Mouse (Mus musculus) thymus, postnatal 14 days (tissue): ENCODE measurements at regions not wholly inside any gene's neighbourhood (a gene's known extent, or its start where the extent isn't known, plus 50 kb on each side); places are given as distances from the start of the nearest gene placed in this dataset.
"Not testable (repeated sequence)": the region's sequence is repeated elsewhere in the genome, so short reads cannot be mapped to it uniquely, and the experiment has no call there.

Experiments
- DNase-seq: peaks from one replicate; pipeline ENCODE4 v3.0.0; 2021

DNA sequence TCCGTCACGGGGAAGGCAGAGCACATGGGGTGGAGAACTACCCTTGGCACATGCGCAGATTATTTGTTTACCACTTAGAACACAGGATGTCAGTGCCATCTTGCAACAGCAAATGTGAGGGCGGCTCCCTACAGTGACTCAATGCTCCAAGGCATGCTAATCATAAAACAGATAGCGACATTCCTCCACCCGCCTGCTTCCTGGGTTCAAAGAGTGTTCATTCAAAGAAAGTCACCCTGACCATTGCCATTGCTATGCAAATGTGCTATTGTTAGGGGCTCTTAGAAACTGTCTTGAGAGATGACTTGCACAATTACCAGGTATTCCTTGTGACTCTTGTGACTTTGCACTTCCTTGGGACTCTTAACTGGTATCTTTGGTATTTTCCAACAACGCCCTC, 104.1 kb downstream of the H2al2a start:
- not testable (repeated sequence) for DNase-seq

DNA sequence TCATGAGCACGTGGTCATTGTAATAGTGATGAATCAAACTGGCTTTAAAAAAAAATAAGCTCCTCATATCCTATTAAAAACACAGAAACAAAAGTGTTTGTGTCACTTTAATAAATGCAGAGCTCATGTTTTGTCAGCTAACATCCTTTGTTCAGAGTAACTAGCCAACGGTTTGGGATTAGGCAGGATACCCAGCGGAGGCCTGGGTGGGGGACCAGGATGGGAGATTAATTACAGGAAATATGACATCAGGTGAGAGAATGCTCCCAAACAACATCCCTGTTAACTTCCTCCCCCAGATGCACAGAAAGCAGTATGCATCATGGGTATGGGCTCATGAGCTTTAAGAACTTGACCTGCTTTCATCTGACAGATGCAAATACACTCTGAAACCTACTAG, 109.1 kb downstream of the H2al2a start:
- no peak for DNase-seq

DNA sequence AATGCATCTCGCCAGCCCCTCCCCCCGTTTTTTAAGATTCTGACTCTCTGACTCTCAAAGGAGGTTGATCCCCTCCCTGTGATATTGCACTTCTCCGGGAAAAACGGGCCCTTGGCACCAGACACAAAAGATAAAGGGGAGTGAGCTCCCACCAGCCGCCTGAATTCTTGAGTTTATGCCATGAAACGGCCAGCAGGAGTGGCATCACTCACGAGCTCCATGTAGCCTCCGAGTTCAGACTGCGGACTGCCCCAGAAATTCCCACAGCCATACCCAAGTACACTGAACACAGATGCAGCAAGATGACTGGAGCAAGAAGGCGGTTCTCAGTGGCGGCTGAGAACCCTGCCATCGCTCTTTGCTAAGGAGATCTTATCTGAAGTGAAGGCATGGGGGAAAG, 114.4 kb downstream of the H2al2a start:
- no peak for DNase-seq

DNA sequence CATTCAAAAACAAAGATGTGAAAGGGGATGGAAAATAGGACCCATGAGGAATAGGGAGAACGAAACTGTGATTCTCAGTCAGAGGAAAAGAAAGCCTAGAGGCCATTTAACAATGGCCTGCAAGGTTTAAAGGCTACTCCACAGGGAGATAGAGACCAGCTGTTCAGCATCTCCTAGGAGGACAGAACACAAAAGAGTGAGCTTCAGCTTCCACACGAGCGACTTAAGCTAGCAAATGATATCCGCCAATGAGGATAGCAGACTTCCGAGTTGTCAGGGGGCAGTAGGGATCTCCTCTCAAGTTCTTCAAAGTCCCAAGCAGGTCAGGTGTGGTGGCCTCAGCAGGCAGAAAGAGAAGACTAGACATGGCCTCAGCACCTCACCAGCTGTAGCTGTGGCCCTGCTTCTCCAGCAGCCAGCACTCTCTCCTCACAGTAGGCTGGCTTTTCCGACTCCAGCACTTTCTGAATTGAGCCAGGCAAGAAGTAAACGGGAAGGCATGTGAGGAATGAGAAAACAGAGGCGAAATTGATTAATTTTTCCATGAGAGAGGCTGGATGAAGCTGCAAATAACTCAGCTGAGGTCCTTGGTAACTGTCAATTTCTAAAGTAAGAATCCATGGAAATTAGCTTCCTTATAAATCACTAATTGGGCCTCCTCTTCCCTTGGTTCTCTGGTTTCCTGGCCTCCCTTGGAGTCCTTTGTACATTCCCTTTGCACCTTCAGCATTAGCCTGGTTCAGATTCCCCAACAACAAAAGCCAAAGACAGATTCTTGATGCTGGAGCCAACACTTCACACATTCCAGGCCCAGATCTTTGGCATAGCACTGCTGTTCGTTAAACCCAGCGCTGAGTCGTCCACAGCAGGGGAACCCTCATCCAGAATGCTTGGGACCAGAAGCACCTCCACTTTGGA, 115.7 kb downstream of the H2al2a start:
- DNase-seq: no peak

DNA sequence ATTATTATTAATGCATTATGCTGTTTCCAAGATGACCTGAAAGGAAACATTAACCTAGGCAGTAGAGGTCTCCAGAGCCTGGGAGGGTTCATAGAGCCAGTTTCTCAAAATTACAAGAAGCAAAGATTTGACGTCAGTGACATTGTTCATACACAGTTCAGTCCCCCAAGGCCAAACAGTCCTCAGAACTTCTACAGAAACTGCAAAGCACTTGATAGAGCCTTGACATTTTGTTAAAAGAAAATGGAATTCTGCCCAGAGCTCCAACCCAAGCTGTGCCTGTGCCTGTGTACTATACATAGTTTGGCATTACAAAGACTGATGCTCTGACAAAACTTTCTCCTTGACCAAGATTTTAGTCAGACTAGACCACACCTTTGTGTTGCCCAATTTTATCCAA, 118.9 kb downstream of the H2al2a start:
- DNase-seq: no peak

DNA sequence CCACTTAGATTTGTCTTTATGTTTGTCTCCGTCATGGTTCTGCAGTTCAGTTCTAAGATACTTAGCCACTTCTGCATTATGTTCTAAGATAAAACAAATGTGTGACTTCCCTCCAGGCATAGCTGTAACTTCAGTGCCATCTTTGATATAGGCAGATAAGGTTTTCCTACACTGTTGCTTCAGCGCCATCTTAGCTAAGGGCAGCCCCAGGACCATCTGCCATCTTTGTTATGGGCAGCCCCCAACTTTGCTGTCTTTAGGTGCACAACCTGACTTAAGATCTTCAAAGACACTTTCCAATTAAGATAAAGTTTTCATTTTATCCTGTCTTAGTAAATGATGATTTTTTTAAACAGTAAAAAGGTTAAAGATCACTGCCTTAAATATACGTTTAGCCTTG, 119.8 kb downstream of the H2al2a start:
- no peak for DNase-seq

DNA sequence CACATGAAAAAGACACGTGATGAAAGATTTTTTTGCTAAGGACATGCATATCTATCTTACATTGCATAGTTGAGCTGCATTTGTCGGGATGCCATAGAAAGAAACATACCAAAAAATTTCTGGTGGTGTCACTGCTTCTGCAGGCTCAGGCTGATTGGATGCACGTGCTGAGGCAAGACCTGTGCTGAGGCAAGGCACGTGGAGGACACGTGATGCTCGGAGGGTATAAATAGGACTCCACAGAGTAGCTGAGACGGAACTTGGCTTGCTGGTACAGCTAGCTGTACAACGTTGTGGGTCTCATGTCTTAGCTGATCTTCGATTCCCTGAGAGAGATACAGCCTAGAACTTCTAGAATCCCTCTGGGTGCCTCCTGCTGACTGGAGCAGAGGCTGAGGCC, 120.6 kb downstream of the H2al2a start:
- DNase-seq: no peak

DNA sequence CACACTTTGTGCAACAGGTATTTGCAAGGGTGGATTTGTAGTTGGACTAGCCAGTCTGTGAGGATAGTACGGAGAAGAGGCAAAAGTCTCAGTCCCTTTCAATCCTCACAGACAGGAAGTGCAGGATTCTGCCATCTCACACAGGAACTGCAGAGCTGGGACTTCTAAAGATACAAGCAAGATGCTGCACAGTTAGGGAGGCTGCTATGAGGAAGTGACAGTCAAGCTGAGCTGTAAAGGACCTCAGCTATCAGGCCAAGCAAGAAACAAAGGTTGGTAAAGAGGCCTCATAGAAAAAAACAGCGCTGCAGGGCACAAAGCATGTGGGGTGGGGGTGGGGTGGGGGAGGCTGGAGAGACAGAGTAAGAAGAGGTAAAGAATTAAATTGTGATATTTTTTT, 126.2 kb downstream of the H2al2a start:
- no peak for DNase-seq

DNA sequence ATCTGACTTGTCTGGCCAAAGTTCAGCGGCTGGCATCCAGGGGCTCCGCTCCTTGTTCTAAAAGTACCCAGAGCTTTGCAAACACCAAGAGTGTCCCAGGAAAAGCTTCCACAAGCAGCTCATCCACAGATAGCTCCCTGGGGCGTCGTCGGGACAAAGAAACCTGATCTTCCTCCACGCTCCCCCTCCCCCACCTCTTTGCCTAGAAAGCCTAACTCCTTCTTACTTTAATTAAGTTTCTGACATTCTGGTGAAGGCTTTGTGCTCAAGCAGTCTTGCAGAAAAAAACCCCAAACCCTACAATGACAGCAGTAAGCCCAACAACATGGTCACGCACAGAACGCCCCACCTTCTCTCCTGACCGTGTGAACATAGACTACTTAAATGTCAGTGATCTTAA, 128.6 kb downstream of the H2al2a start:
- no peak for DNase-seq

DNA sequence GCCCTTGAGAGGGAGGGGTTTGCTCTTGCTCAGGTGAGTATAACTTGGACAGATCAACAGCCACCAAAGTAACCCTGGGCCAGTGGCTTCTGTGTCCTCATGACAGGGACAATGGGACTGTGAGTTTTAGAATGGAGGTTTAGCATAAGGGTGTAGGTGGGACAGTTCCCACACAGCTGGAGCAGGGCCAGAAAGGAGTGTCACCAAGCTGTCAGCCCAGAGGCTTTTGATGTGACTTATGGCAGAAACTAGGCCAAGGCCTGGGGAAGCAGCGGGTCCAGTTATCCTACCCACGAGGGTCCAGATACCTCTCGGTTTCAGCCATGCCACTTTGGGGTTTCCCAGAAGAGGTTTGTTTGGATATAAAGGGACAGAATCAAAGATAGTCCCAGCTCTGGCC, 129.4 kb downstream of the H2al2a start:
- DNase-seq: no peak

DNA sequence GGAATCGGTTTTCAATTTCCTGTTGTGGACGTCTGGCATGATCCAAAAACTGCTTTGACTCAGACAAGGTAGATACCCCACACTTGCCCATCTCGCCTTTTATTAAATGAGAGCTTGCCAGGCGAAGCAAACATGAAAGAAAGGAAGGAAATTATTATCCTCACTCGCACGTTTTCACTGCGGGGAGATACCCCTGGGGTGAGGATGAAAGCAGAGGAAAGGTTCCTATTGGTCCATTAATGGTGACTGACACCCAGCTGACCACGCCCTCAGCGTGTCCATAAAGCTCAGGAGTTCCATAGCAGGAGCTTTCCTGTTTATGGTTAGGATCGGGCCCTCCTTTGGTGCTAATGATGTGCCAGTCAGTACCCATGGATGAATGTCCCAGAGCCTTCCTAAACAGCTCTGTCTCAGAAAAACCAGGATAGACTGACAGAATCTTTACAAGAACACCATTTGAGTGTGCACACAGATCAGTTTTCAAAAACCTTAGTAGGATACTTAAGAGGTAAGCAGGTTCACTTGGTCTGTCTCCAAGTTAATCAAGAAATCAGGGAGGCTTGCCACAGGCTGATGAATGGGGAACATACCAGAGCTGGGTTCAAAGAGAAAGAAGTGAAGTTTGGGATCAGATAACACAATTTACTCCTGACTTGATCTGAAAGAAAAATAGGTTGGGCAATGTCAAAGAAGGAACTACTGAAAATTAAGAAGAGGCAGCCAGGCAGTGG, 130.7 kb upstream of the Nebl start:
- DNase-seq: no peak

DNA sequence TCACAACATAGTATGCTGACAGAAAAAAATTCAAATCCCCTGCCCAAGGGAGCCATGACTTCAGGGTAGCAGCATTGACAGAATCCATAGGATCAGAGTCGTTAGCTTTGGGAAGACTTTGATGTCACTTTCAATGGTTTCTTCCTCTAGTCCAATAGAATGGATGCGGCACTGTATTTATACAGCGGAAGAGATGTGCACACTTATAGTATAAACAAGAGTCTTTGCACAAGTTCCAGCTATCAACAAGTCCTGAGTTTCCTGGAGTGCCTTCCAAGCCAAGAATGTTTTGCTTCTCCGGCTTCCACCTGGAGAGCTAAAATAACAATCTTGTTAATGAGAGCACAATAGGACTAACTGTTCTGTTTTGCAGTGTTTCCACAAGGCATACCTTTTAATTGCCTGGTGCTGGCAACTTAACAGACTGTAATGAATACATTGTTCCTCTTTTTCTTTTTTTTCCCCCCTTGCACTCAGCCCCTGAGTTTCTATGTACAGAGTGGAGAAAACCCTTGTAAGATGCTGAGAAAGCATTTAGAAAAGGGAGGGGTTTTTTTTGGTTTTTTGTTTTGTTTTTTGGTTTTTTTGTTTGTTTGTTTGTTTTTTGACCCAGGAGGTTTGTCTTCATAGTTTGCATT, 129.8 kb upstream of the Nebl start:
- no peak for DNase-seq

DNA sequence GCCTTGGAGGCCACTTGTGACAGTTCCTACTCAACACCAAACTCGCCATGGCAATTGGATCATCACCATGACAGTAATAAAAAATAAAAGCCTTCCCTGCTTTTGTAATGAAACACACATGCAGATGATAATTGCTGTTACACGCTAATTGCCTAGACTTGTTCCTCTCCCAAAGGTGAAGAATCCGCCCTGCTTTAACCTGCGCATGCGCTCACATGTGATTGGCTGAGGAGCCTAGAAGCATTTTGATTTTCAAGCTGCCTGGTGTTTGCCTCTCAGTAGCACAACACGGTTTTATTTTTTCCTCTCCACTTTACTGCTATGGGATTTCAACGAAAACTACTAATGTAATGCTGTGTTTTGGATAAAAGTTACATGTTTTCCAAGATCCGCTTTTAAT, 128.0 kb upstream of the Nebl start:
- DNase-seq: no peak

DNA sequence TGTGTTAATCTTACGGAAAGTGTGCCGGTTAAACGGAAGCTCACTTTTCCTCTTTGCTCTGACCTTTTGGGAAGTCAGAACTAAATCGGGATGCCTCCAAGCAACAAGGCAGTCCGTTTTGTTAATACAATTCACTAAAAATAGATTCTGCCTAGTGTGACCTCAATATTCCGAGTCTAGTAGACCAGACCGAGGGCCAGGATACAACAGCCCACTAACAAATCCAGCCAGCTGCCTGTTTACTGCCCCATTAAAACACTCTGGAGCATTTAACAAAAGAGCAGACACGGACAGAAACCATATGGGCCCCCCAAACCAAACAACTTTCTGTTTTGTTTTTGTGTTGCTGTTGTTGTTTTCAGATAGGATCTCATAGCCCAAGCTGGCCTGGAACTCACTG, 127.1 kb upstream of the Nebl start:
- DNase-seq: no peak

DNA sequence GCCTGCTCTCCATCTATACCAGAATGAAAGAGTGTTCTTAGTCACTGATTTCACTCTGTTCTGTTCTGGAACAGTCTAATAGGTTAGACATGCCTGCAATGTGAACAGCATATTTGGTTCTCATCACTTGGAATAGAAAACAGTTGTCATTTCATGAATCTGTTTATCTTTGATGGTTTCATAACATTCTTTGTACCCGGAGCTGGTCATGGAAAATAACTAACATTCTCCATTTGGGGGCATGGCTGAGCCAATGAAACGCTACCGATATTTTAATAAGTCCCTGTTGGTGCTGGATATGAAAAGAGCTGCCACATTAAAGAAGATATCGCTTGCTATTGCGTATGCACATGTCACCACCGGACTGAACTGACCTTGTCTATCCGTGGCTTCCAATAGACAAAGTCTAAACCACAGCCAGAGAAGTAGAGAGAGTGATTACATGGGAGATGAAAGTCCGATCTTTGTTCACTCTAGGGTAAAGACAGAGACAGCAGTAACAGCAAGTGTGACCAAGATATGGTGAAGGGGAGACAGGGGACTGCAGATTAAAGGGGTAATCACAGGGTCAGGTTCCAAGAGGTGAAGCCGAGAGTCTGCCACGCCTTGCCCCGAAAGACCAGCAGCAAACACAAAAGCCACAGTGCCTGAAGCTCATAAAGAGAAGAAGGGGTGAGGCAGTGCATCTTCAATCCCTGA, 124.5 kb upstream of the Nebl start:
- DNase-seq: no peak

DNA sequence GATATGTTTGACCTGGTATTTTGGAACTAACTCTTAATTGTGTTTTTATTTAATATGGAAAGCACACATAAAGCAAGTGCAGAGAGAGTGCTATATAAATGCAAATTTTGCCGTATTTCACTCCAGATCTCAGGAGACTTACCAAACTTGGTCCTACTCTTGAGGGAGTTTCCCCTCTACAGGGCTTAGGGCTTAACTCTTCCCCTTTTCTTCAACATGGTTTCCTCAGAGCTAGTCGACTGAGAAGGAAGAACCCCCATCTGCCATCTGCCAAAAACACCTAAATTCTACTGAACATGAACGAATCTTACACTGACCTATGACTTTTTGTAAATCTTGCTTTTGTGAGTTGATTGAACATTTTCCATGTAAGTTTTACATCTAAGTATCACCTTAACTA, 122.8 kb upstream of the Nebl start:
- DNase-seq: no peak

DNA sequence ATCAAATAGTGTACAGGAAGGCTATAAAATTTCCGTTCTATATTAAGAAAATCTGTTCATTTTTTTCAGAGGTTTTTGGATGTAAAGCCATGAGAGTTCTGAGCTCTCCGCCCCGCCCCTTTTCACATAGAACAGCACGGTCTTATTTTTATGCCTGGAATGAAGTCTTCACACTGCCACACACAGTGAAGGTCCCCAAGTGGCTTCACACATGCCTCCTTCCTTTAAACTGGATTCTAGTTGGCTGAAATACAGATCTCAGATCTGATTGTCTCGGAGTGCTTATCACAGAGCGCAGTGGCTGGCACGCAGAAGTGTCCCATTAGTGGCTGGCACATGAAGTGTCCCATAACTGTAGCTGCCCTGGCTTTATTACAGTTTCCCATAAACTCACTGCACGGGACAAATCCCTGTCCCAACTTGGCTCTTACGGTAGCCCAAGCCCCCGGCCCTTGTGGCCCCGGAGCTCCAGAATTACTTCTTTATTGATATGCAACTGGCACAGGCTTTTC, 122.3 kb upstream of the Nebl start:
- DNase-seq: no peak

DNA sequence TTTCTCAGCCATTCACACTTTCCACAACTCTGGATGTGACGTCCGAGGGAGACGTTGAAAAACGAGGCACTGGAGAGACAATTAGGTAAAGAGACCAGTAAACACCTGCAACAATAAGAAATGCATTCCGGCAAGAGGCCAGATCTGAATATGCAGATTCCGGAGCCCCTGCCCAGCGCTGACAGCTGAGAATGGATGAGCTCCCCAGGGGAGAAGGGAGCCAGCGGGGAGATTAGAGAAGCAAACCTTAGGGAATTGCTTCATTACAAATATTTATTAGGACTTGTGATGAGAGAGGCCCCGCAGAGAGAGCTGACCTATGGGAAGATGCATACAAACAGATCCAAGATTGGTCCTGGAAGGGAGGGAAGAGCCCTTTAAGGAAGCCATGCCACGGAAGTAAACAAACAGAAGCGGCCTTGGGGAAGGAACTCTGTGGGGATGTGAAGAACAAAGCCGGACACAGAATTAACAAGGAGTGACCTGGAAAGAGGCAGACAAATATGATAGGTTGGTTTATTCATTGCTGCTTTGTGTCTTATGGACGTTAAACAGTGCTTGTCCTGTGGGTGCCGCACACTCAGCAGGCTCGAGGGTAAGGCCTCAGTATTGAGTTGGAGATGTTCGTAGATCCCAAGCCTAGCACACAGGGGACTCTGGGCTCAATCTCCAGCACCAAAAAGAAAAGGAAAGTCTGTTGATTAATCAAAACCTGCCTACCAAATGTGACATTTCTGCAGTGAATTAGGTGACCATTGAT, 121.7 kb upstream of the Nebl start:
- no peak for DNase-seq

DNA sequence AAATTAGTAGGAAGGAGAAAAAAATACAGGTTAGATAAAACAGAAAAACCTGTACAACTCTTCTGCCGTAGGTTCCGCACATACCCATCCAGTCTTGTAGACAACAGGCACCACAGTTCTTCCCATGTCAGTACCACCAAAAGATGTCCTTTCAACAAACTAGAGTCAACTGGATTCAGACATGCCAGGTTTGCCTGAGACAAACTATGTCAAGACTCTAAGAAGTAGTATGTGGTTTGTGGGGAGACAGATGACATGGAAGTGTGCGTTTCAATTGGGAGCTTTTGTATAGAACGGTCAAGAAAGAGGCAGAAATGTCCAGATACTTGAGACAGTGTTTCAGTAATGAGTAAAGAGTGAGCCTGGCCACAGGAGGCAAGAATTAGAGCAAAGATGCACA, 119.5 kb upstream of the Nebl start:
- no peak for DNase-seq

DNA sequence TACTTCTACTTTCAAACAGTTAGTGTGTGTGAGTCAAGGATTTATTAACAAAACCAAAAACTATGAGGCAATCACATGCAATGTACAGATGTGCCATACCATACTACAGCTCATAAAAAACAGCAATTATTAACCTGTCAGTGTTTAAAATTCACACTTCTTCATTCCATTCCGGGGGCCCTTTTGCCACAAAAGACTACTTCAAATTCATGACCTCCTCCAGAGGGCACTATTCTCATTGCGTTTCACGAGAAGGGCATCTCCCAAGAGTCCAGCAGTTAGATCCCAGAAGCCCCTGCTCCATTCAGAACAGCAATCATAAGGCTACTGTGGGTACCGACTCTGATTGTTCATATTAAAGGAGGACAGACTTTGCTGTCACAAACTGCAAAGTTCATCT, 118.0 kb upstream of the Nebl start:
- no peak for DNase-seq

DNA sequence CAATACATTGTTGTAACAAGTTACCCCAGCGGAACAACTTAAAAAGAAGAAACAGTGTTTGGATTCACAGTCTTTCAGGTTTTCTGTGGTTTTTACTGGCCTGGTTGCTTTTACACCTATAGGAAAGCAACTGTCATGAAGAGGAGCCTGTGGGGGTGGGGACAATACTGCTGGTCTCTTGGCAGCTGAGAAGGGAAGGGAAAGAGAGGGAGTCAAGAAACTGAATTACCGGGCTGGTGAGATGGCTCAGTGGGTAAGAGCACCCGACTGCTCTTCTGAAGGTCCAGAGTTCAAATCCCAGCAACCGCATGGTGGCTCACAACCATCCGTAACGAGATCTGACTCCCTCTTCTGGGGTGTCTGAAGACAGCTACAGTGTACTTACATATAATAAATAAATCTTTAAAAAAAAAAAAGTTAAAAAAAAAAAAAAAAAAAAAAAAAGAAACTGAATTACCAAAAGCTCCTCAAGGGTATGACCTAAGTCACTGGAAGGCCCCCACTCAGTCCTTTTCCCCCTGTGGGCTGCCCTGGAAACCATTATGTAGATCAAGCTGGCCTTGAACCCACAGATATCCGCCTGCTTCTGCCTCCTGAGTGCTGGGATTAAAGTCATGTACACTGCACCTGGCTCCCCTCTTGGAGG, 114.3 kb upstream of the Nebl start:
- not testable (repeated sequence) for DNase-seq
